Mouse (Mus musculus) lung, postnatal 0 days (tissue): Measurements from ENCODE around the gene Mapk8ip1. TPM values are rescaled to one million over a fixed set of nuclear protein-coding genes. Genes with fewer than 3 reads are reported as not detected.
A peak's percentile ranks its signal among the peaks of the same experiment; 100 is the strongest.

ENCODE experiments used
- ATAC-seq: fragments of 200-750 bp; cut with Nextera tagmentation; 2 replicates; pipeline ENCODE4 v1.8.0; 2017; ENCODE audit warnings: moderate library complexity
- DNase-seq: peaks from one replicate; pipeline ENCODE4 v3.0.0-alpha.2; 2016; ENCODE audit warnings: low spot score
- H3K27ac ChIP-seq: fragments of 300-500 bp; sonication (generic); 2 replicates; pipeline ENCODE4 v1.5.1; 2014; ENCODE audit warnings: antibody characterized with exemption, mild to moderate bottlenecking, low read length, mixed read lengths
- H3K27me3 ChIP-seq: fragments of 300-500 bp; sonication (generic); replicated peaks from 2 replicates; pipeline ENCODE4 v1.6.1; 2014; ENCODE audit warnings: low read length, mixed read lengths; ENCODE audit not compliant: insufficient read depth
- H3K36me3 ChIP-seq: fragments of 300-500 bp; sonication (generic); 2 replicates; pipeline ENCODE4 v1.6.1; 2014; ENCODE audit warnings: low read length, mixed read lengths; ENCODE audit not compliant: insufficient read depth
- H3K4me1 ChIP-seq: fragments of 300-500 bp; sonication (generic); 2 replicates; pipeline ENCODE4 v1.6.1; 2014; ENCODE audit warnings: antibody characterized with exemption, low read depth, low read length, mixed read lengths; ENCODE audit not compliant: insufficient read depth
- H3K4me2 ChIP-seq: fragments of 300-500 bp; sonication (generic); replicated peaks from 2 replicates; pipeline ENCODE4 v1.6.1; 2014; ENCODE audit warnings: low read depth, mild to moderate bottlenecking, low read length, moderate library complexity, mixed read lengths
- H3K4me3 ChIP-seq: fragments of 300-500 bp; sonication (generic); 2 replicates; pipeline ENCODE4 v1.5.1; 2014; ENCODE audit warnings: low read depth, low read length
- H3K9ac ChIP-seq: fragments of 300-500 bp; sonication (generic); replicated peaks from 2 replicates; pipeline ENCODE4 v1.6.1; 2014; ENCODE audit warnings: low read depth, mild to moderate bottlenecking
- H3K9me3 ChIP-seq: fragments of 300-500 bp; sonication (generic); 2 replicates; pipeline ENCODE4 v1.6.1; 2016; ENCODE audit warnings: low read length, mixed read lengths
- CTCF ChIP-seq: IDR thresholded peaks from 2 replicates; pipeline ENCODE4 v1.5.1; 2016; ENCODE audit warnings: antibody characterized with exemption, mild to moderate bottlenecking
- EP300 ChIP-seq: IDR thresholded peaks from 2 replicates; pipeline ENCODE4 v1.6.1; 2016; ENCODE audit warnings: antibody characterized with exemption, mild to moderate bottlenecking, control low read depth
- WGBS: fragments of 180-500 bp; shearing (Covaris S2); extraction: QIAGEN DNeasy Blood & Tissue Kit; methylation state at CpG from one replicate; pipeline ENCODE4 v1.1.7; 2014; 5-methylcytosine and 5-hydroxymethylcytosine counted together
- polyA plus RNA-seq: library from polyadenylated mRNA; unstranded; fragments of >200 nt; fragmentation: Nextera tagmentation; extraction: Ambion mirVana; gene quantifications from 2 replicates; pipeline ENCODE4 v1.2.1, GENCODE M21; 2015

Mapk8ip1 gene
- polyA plus RNA-seq, 1 experiment from 2014 or later = 7.8 TPM

DNA sequence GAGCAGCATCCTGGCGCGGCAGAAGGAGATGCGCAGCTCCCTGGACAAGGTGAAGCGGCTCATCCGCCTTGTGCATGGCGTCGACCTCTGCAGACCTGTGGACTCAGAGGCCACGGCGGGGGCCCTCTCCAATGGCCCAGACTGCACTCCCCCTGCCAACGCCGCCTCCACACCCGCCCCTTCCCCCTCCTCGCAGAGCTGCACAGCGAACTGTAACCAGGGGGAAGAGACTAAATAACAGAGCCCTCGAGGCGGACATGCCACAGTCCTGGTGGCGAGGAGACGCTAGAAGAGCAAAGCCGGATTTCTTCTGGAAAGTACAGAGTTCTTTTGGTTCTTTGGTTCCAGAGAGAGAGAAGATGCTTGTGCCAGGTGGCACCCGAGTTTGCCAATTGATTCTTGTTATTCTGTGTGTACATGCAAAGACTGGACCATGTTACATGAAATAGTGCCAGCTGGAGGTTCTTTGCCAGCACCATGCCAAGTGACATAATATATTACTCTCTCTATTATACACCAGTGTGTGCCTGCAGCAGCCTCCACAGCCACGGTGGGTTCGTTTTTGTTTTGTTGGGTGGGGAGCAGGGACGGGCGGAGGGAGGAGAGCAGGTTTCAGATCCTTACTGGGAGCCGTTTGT lies 40.8 kb downstream of the Mapk8ip1 start:
- H3K9me3 ChIP-seq = no peaks in the 10 kb centered on the region
- 76% methylated on average over 25 of the region's 25 CpGs for WGBS
- H3K4me1 ChIP-seq = no peaks in the 10 kb centered on the region
- no peak overlapping the region for H3K27ac ChIP-seq
- H3K27me3 ChIP-seq = no peaks in the 10 kb centered on the region
- ATAC-seq = no peak
- no peak overlapping the region for H3K4me2 ChIP-seq
- no peak for TF ChIP-seq EP300
- no peak for TF ChIP-seq CTCF
- H3K9ac ChIP-seq = no peak overlapping the region
- no peak for DNase-seq
- no peak overlapping the region for H3K4me3 ChIP-seq
- peaks cover 17% of the 10 kb centered on the region; the same call in 1 of the 2 replicates for H3K36me3 ChIP-seq

DNA sequence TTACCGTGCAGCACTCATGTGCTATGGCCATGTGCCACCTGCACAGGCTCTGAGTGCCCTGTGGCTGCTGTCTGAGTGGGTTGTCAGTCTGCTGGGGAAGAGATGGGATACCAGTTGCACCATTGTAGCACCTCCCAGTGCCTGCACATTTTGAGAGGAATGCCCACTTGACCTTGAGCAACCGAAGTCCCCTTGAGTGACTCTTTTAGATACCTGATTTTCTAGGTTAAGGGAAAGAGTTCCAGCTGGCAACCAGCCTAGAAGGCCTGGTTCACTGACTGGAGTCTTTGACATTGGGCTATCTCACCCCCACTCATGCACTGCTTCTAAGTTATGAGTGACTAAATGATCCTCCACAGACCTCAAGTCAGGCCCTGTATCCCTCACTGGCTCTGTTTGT lies 41.8 kb downstream of the Mapk8ip1 start:
- DNase-seq (peak; percentile 59), ATAC-seq (peak; percentile 70)
- no peak for TF ChIP-seq CTCF
- TF ChIP-seq EP300 = no peak
- H3K9ac ChIP-seq = no peak overlapping the region
- no peak overlapping the region for H3K4me2 ChIP-seq
- no peaks in the 10 kb centered on the region for H3K4me1 ChIP-seq
- peaks cover 17% of the 10 kb centered on the region; the same call in 1 of the 2 replicates for H3K36me3 ChIP-seq
- WGBS = 43% methylated on average over 2 of the region's 2 CpGs
- no peak overlapping the region for H3K27ac ChIP-seq
- H3K27me3 ChIP-seq = no peaks in the 10 kb centered on the region
- H3K4me3 ChIP-seq = no peak overlapping the region
- no peaks in the 10 kb centered on the region for H3K9me3 ChIP-seq

- ATAC-seq (peak; percentile 37; the same call in 1 of the 2 replicates), DNase-seq (no peak)
- WGBS = 43% methylated on average over 6 of the region's 6 CpGs
- Histone ChIP-seq H3K9ac (no peak overlapping the region), H3K27me3 (no peaks in the 10 kb centered on the region), H3K4me1 (no peaks in the 10 kb centered on the region), H3K36me3 (peaks cover 36% of the 10 kb centered on the region), H3K4me2 (no peak overlapping the region), H3K27ac (no peak overlapping the region), H3K9me3 (no peaks in the 10 kb centered on the region), H3K4me3 (no peak overlapping the region)
- TF ChIP-seq EP300 (no peak), CTCF (no peak)
These were observed 46.8 kb downstream of the Mapk8ip1 start for GRCm38 (mm10) chr2:92354224-92354623.

DNA sequence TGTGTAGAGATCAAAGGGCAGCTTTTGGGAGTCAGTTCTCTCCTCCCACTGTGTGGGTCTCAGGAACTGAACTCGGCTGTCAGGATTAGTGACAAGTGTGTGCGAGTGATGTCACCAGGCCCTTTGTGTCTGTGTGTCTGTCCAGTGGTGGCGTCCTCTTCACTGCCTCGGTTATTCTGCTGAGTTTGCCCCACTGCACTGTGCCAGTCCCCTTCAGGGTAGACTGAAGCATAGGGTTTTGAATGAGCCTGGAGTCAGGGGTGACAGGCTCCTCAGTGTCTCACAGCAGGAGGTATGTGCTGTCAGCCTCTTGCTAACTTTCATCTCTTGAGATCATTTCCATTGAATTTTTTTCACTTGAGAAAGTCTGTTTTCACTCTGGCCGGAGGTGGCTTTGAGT lies 47.7 kb downstream of the Mapk8ip1 start:
- H3K4me2 ChIP-seq = no peak overlapping the region
- WGBS = 76% methylated on average over 5 of the region's 5 CpGs

DNA sequence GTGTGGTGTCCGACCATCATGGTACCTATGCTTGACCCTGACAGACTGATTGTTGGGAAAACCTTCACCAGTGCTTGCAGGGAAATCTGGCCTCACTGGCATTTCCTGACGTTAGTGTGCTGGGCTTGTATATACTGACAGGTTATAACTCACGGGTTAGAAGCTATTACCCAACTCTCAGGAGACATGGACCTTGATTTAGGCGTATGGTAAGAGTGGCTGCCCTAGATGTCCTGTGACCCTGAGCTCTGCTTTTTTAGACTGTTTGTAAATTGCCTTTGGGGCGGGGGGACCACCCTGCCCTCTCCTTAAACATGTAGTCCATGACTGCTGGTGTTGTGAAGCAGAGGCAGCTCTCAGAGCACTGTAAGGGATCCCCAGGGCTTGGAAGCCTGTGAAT lies 50.4 kb downstream of the Mapk8ip1 start:
- TF ChIP-seq CTCF (no peak), EP300 (no peak)
- DNase-seq (no peak), ATAC-seq (no peak)
- no peak overlapping the region for H3K27ac ChIP-seq
- H3K36me3 ChIP-seq = peaks cover 23% of the 10 kb centered on the region; the same call in 1 of the 2 replicates
- H3K27me3 ChIP-seq = no peaks in the 10 kb centered on the region
- no peaks in the 10 kb centered on the region for H3K9me3 ChIP-seq
- H3K4me3 ChIP-seq = no peak overlapping the region
- H3K4me2 ChIP-seq = no peak overlapping the region
- 65% methylated on average over 5 of the region's 5 CpGs for WGBS
- H3K9ac ChIP-seq = no peak overlapping the region
- no peaks in the 10 kb centered on the region for H3K4me1 ChIP-seq

More for the DNA sequence above, 47.7 kb downstream of the Mapk8ip1 start:
- H3K36me3 ChIP-seq = peaks cover 36% of the 10 kb centered on the region
- TF ChIP-seq EP300 = no peak
- no peaks in the 10 kb centered on the region for H3K9me3 ChIP-seq
- H3K27me3 ChIP-seq = no peaks in the 10 kb centered on the region
- DNase-seq (no peak), ATAC-seq (no peak)
- no peak overlapping the region for H3K27ac ChIP-seq
- no peak overlapping the region for H3K9ac ChIP-seq
- H3K4me1 ChIP-seq = no peaks in the 10 kb centered on the region
- H3K4me3 ChIP-seq = no peak overlapping the region

DNA sequence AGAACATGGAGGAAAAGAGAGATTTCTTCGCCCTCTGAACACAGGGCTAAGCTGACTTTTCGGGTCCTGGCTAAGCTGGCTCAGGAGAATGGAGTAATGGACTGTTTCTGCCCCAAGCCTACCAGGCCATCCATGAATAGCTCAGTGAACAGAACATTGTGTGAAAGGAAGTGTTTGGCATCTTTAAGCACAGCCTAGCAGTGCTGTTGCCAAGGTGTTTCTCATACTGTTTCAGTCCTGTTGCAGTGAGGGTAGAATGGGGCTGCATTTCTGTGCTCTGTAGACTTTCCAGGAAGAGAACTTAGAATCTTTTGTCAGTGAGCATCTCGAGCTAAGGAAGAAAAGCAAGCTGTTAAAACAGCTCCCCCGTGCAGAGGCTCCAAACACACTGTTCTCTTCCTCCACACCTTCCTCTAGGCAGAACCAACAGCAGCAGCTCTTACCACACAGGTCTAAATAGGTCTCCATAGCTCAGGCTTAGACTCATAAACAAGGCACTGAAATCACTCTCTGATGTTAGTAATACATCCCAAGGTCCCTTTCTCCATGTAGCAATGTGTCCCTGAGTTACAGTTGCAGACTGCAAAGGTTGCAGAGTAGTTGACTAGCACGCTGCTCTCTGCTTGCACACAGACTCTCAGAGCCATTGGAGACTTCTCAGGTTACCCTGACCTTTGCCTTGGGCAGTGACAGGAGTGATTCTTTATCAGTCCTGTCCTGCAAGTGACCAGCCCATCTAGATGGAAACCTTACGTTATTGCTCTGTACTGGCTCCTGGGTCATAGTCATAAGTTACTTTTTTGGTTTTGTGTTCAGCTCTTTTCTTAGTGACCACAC lies 51.3 kb downstream of the Mapk8ip1 start:
- no peaks in the 10 kb centered on the region for H3K27me3 ChIP-seq
- no peak overlapping the region for H3K27ac ChIP-seq
- TF ChIP-seq EP300 (no peak), CTCF (no peak)
- ATAC-seq (no peak), DNase-seq (no peak)
- no peaks in the 10 kb centered on the region for H3K9me3 ChIP-seq
- H3K9ac ChIP-seq = no peak overlapping the region
- 60% methylated on average over 6 of the region's 6 CpGs for WGBS
- H3K4me2 ChIP-seq = no peak overlapping the region
- peaks cover 23% of the 10 kb centered on the region; the same call in 1 of the 2 replicates for H3K36me3 ChIP-seq
- no peak overlapping the region for H3K4me3 ChIP-seq
- no peaks in the 10 kb centered on the region for H3K4me1 ChIP-seq
